Mouse (Mus musculus) thymus, adult 18-20 months (tissue): ENCODE measurements around the gene Gabrg1.

Experiments used
- DNase-seq, 2 experiments: peaks; one replicate each; pipeline ENCODE4 v3.0.0; 2022; ENCODE audit warnings: mixed read lengths in 2 of 2

The Gabrg1 gene

DNA sequence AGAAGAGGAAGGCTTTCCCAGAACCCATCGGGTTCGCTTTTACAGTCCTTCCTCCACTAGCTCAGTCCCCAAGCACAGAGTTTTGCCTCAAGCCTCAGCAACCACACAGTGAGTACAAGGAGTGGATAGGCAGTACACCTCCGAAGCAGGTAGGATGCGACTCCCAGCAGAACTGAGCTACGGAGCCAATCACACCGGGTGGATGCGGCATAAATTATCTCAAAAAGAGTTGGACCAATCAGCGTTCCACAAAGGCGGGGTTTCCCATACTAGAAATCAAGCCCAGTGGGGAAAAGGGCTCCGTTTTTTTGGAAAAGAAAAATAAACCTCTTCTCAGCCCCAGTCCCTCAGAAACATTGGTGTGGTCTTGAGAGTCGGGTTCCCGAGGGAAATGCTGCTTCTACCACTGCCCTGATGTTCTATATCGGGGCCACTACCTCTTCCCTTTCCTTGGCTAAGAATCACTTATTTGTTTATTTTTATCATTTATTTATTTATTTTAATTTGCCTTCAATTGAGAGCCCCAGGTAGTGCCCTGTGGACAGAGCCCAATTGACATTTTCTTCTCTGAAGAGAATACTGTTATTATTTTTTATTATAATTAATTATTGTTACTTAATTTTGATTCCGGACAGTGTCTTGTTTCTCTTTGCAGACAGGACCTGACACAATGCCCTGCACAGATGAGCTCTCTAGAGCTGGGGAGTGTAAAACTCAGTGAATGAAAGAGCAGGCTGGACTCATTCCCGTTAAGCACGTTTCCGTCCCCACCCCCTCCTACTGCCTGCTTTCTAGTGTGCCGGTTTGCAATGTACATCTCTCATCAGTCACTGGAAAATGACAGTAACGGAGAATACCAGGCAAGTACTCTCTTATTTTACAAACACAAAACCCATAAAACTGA is at the start of gene Gabrg1:
TSS of gene Gabrg1 (minus strand) at position 426 of the 904 bp plus-strand sequence.
- DNase-seq = no peak

DNA sequence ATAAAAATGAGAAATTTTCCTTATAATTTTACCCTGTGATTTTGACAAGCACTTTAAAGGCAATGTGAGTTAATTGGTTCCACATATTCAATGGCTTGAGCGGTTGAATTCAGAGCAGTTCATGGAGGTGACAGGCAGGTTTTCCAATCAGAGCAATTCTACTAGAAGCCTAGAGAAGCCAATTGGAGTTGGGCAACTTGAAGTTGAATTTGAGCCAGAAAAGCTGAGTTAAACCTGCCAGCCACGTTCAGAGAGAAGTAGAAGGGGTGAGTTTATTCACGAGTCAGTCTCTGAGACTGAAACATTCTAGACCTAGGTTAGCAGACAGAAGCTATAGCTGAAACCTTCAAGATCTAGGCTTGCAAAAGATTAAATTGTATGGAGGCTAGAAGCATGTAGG is 41.6 kb upstream of the Gabrg1 start:
- no peak for DNase-seq

DNA sequence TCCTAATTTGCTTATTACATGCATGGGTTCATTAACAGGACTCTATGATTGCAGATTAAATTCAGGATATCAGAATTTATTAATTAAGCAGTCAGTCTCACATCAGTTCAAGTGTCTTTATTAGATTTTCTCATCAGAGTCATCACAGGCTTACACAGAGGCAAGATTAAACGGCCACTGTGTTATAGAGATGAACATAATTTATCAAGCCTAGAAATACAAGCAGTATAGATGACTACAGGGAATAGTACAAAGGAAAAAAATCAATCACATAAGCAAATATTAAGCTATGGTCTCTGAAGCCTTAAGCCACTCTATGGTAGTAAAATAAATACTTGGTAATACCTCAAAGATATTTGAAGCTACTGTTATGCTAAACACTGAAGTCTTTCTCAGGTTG is 27.7 kb upstream of the Gabrg1 start:
- DNase-seq = no peak

DNA sequence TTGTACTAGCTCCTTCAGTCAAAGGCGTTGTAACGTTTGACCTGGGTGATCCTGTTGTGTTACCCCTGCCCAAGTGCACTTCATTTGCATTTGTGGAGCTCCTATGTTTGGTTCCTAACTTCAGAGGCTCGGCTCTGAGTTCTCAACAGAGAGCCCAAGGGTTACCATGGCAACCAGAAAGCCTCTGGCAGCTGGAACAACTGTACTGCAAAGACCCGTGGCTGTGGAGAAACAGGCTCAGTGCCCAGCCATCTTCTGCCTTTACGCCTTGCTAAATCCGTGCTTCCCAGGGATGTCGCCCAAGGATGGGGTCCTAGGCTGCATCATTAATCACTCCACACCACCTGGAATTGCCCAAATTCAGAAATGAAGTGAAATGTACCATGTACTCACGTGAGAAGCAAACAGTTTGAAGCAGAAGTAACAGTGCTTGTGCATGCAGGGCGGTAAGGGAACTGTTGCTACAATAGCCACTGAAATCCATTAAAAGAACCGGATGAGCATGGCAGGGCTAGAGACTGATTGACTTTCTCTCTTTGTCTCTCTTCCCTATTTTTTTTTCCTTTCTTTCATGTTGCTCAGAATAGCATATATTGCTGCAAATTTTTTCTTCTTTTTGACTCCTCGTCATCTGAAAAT is 798 bp upstream of the Gabrg1 start:
- DNase-seq = no peak

DNA sequence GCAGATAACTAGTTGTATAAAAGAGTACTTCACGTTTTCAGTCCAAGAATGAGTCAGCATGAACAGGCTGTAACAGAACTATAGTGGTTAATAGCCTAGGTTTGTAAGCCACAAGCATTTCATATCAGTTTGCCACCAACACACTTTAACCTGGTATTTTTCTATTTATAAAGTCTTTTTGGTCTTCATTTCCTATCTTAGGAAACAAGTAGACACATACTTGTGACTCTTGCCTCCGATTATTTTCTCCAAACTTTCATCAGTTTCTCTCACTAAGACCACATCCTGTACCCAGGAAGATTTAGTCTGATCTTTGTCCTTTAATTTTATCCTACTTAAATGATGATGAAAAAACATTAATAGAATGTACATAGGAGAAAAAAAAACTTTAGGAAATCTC is 23.7 kb downstream of the Gabrg1 start:
- no peak for DNase-seq

DNA sequence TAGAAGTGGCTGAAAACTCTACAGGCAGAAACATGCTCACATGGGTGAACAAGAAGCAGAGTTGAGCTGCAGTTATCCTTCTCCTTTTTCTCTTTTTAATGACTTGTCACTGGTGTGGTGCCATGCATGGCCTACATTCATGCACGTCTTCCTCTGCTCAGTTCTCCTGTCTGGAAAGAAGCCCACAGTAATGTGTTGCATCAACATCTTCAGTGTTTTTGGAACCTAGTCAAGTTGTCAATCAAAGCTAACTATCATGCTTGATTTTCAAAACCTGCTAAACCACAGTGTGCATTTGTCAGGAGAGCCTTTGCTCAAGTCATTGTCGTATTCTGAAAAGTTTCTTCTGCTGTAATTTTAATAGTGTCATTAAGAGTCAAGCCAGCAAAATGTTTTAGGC is 106.3 kb downstream of the Gabrg1 start:
- DNase-seq = no peak

DNA sequence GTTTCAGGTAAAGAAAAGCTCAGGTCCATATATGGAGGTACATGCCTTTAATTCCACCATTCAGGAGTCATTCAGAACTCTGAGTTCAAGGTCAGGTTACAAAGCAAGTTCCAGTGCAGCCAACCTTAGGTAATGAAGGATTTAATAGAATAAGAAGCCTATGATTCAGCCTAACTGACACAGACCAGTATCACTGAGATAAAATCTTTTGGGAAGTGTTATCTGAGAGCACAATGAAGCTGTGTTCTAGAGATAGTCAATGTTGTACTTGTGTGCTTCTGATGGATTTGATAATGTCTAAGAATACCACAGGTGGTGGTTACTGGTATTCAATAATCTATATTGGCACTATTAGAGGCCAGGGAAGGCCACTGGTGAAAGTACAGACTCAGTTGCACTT is 138.1 kb downstream of the Gabrg1 start:
- no peak for DNase-seq
